Mouse (Mus musculus) embryonic fibroblast, embryonic 13.5 days (primary cell): ENCODE data around the gene Vmn1r193.

Experiments used
- CTCF ChIP-seq: IDR thresholded peaks from 2 replicates; pipeline ENCODE4 v1.5.1; 2011; ENCODE audit warnings: mild to moderate bottlenecking, control low read depth, low read length, moderate library complexity, borderline replicate concordance; ENCODE audit not compliant: insufficient read depth
- POLR2A ChIP-seq: IDR thresholded peaks from 2 replicates; pipeline ENCODE4 v1.6.1; 2011; ENCODE audit warnings: low read depth, mild to moderate bottlenecking, control low read depth, low read length, moderate library complexity

DNA sequence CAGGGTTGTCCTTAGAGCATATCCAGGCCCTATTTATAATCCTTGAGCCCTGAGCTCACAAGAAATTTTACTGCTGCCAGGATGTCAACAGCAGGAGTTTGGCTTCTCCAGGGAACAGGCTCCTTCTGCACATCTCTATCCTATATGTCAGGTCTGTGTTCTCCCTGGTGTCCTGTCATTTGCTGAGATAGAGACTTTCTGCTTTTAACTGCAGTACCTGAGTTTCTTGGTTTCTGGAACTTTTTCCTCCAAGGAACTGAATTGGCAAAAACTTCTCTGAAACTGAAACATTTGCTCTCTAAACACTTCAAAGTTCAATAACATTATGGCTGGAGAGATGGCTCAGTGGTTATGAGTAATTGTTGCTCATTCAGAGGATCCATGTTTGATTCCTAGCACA, 31.9 kb downstream of the Vmn1r193 start, which contains the start of gene Vmn1r192:
- TF ChIP-seq CTCF (no peak), POLR2A (no peak)
